Mouse (Mus musculus) left cerebral cortex, postnatal 4 days (tissue): ENCODE data around the gene Lrmda. TPM values are rescaled to one million over a fixed set of nuclear protein-coding genes. Genes with fewer than 3 reads are reported as not detected.

Source experiments
- DNase-seq: peaks from one replicate; pipeline ENCODE4 v3.0.0-alpha.2; 2022
- intact Hi-C: fragments of 180-260 bp; cut with DNase I; formaldehyde crosslinking; loops from one replicate; pipeline ENCODE4 v1.15.1; 2025
- total RNA-seq, 2 experiments: library from RNA; stranded (reverse); gene quantifications; 2 replicates each; pipeline ENCODE4 v1.2.3; 2021

Gene Lrmda
- total RNA-seq, 2 experiments from 2014 or later: 0.74 TPM; not detected in 1

DNA sequence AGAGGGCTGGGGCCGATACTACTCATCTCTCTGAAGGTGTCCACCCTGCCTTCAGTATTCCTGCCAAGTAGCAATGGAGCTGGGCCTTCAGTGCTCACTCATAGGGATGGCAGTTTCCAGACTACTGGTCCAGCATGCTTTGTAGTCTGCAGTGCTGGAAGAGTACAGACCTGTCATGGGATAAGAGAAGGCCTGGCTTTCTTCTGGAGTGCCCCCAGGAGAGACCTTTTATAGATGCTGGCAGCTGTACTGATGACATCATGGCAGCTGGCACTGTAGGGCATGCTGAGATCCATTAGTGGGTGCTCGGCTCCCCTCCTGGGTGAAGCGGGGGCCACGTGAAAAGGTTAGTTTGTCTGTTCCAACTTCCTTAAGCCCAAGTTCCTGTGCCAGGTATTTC, 348.1 kb downstream of the Lrmda start:
- intact Hi-C loops: no loop called here
- DNase-seq: no peak

- no peak for DNase-seq
Measured at GRCm38 (mm10) chr14:22371136-22371535, 351.6 kb downstream of the Lrmda start.

GRCm38 (mm10) chr14:22372666-22373360, 353.3 kb downstream of the Lrmda start:
- DNase-seq: no peak
- intact Hi-C loops: no loop called here

More at GRCm38 (mm10) chr14:22371136-22371535, 351.6 kb downstream of the Lrmda start:
- intact Hi-C loops: no loop called here

DNA sequence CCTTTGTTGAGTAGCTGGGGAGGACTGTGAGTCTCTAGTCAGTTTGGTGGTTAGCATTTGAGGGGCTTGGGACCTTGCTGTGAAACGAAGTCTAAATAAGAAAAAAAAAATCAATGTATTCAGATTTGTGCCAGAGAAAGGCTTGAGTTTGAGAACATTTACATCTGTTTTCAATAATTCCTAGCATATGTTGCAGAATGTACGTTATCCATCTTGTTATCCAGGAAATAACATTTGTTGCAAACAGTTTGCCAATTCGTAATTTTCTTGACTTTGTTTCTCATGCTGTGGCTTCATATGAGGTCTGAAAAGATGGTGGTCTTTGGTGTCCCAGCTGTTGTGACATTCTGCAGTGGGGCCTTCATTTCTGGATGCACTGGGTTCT, 353.8 kb downstream of the Lrmda start:
- intact Hi-C loops: no loop called here
- DNase-seq: no peak

DNA sequence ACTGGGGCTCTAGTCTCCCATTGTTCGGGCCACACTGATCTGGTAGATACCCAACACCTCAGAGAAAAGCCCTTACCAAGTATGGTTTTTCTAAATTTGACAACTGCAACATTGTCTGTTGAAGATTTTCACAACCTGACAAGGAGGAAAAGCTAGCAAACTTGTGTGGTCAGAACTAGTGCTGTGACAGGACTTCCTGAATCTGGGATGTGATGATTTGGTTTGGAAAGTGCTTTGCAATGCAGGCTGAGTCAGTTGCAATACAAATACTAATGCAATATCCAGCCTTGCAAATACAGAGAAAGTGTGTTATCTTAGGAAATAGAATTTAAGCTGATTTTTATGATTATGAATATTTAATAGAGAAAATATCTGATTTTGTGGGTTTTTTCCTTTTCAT, 357.6 kb downstream of the Lrmda start:
- no peak for DNase-seq
- intact Hi-C loops: no loop called here

- intact Hi-C loops: loop anchor here (5.0 to 10.0 kb wide), 2 partner anchors 200 to 663 kb away; no protein-coding TSS in a partner anchor
- DNase-seq: no peak
Measured at GRCm38 (mm10) chr14:22382101-22382500, 362.6 kb downstream of the Lrmda start.

DNA sequence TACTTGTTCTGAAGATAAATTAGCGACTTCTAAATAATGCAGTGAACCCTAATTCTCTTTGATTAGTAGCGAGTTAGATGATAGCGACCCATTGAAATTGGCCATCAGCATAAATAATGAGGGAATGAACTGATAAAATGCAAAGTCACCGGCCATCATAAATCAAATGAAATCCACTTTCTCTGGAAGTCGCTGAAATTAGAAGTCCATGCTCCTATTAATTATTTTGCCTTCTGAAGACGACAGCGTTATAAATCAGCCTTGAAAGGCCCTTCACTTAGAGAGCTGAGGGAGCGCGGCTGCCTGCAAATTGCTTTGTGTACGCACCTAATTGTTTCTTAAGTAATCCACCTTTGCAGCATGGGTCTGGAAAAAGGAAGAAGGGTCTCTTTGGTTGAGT, 374.1 kb downstream of the Lrmda start:
- intact Hi-C loops: no loop called here
- no peak for DNase-seq

GRCm38 (mm10) chr14:22402411-22402810, 382.9 kb downstream of the Lrmda start:
- no peak for DNase-seq
- intact Hi-C loops: no loop called here

- DNase-seq: no peak
- intact Hi-C loops: no loop called here
Measured at GRCm38 (mm10) chr14:22406623-22407022, 387.1 kb downstream of the Lrmda start.

DNA sequence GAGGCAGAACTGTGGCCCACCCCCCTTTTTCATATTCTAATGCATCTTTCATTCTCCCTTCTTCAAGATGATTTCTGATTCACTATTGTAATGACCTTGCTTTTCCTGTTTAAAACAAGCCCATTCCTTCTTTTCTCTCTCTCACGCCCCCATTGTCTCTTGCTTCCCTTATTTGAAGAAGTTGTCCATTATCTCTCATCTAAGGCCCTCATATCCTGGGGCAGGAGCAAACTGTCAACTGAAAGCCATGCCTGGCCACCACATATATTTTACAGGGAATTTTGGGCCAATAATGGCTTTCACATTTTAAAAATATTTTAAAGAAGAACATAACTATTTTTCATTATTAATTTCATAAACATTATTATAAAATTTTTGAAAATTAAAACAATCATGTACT, 391.3 kb downstream of the Lrmda start:
- DNase-seq: no peak

DNA sequence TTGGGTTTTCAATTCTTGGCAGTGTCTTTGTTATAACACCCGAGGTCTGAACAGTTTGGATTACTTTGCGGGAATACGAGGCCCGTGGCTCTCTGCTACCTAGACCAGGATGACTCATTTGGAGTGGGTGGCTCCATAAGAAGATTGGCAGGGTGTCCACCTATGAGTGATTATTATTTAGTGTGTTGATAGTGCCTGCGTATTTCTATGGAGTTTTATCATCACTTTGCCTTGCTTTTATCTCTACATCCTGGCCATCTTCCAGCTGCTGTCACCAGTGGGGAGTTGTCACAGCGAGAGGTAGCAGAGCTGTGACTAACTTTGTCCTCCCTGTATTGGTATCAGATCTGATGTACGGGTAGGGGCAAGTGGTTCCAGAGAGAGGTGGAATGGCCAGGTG, 393.7 kb downstream of the Lrmda start:
- DNase-seq: no peak
- intact Hi-C loops: no loop called here

More for the DNA sequence above, 391.3 kb downstream of the Lrmda start:
- intact Hi-C loops: no loop called here

GRCm38 (mm10) chr14:22417706-22418105, 398.2 kb downstream of the Lrmda start:
- intact Hi-C loops: no loop called here
- no peak for DNase-seq

DNA sequence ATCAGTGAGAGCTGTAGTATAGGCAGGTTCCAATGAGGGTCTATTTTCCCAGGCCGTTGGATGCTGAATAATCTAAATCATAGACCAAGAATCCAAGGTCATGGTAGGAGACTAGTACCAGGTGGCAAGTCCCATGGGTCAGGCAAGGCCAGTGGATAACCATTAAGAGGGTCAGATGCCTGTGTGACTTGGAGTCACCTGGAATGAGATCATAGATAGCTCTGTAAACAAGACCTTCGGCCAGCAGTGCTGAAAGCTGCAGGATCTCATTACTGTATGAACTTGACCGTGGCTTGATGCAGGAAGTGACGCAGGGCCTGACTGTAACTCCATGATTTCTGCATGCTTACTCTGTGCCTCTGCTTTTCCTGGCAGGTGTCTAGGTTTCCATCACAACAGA, 402.2 kb downstream of the Lrmda start:
- DNase-seq: no peak
- intact Hi-C loops: no loop called here

DNA sequence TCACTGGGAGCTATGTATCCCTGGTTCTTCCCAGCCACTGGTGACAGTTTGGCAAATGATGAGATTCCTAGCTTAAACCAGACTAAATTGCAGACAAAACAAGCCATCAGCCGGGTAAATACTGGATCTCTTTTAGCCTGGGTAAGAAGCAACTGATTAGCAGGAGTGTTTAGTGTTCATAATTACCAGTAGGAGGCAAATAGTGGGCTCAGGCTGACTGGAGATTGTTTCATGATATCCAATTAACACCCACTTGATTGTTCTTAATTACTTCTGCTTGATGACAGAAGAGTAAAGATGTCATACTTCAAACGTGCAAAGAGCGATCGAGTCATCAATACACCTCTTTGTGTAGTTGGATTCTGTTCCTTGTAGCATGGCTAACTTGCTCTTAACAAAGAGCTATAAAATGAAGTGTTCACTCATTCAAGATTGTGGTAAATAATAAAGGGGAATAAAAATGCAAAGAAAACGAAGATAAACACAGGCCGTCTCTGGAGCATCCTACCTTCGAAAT, 405.6 kb downstream of the Lrmda start:
- DNase-seq: no peak
- intact Hi-C loops: no loop called here

DNA sequence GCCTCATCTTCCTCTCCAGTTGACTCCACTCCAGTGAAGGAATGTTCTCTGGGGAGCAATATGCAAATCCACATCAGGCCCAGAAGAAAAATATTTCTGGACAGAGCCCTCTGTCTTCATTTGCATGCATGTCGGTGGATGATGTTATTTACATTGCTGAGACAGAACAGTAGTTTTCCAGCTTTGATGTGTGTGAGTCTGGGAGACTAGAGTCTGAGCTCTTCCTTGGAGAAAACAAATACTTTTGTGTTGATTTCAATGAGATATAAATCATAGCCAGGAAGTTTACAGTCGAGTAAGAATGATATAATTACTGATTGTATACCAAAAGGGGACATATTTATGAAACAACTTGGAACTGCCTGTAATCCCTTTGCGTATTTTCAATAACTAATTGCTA, 415.9 kb downstream of the Lrmda start:
- no peak for DNase-seq
- intact Hi-C loops: no loop called here

GRCm38 (mm10) chr14:22435860-22436377, 416.4 kb downstream of the Lrmda start:
- intact Hi-C loops: no loop called here
- DNase-seq: no peak

DNA sequence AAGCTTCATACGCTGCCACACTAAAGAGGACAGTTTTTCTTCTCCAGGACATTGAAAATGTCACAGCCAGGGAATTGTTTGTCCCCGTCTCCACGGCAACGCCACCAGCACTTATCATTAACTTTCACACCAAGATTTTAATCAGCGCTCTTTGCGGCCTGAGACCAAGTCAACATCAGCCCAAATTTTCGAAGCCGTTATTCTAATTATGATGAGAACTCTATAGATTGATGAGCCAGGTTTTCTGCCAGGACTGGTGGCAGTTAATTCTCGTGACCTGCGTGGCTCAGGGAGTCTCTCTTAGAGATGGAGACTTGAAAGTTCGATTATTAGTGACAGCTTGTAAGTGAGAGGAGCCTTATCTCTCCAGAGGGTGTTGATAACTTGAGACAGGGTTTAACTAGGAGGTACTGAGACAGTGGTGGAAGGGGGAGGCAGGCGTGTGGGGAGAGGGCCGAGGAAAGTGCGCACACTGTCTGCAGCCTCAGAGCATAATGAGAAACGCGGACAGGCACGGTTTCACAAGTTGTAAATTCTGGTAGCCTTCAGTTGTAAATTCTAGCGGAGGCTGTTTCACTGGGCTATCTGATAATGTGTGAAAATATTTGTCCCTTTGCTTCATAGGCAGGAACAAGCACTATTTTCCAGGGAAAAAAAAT, 421.0 kb downstream of the Lrmda start:
- intact Hi-C loops: loop anchor here (5.0 to 10.0 kb wide), 2 partner anchors 134 to 453 kb away; partner anchors contain the start of gene Zfp503
- DNase-seq: no peak

DNA sequence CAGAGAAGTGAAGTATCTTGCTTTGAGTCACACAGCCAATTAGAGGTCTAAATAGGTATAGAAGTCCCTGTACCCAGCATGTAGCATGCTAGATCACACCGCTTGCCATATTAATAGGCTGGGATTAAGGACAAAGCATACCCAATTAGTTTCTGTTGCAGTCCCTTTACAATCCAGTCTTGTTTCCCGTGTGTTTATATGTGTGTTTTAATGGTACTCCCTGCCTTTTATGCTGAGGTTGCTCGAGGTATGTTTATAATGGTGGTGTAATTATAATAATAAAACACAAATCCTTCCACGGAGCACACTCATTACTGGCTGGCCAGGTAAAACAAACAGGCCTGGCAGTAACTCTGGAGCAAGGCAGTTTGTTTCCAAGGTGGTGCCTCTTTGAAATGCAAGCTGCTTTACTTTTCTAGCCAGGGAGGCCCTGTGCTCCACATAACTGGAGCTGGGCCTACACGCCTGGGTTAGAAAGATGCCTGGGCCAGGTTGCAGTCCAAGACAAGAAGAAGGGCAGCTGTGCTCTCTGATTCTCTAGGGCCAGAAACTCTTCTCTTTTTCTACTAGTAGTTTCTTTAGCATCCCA, 422.4 kb downstream of the Lrmda start:
- no peak for DNase-seq
- intact Hi-C loops: loop anchor here (5.0 to 10.0 kb wide), 2 partner anchors 133 to 455 kb away; partner anchors contain the start of gene Zfp503

GRCm38 (mm10) chr14:22442719-22443118, 423.2 kb downstream of the Lrmda start:
- DNase-seq: no peak
- intact Hi-C loops: loop anchor here (5.0 to 10.0 kb wide), 2 partner anchors 132 to 455 kb away; partner anchors contain the start of gene Zfp503

DNA sequence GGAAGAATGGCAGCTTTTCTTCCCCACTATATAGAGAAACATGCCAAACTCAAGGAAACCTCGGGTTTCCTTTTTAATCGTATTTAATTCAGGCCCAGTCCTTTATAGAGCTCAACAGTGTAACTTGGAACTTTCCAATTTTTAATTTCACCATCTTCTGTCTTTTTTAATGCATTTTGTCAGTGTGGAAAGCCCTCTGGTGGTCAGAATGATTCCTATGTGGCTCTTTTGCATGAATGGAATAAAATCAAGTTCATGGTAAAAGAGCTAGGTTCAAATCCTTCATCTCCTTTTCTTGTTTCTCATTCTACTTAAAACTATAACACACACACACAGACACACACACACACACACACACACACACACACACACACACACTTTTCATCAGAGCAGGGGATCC, 425.0 kb downstream of the Lrmda start:
- DNase-seq: no peak
- intact Hi-C loops: loop anchor here (5.0 to 10.0 kb wide), 2 partner anchors 130 to 457 kb away; partner anchors contain the start of gene Zfp503

- intact Hi-C loops: loop anchor here (10.0 kb wide), 1 partner anchor 130 kb away; no protein-coding TSS in a partner anchor
- peak; percentile 23 for DNase-seq
Measured at GRCm38 (mm10) chr14:22445161-22445821, 425.8 kb downstream of the Lrmda start.
